Mouse (Mus musculus): Measurements from ENCODE around the gene Col2a1.

The Col2a1 gene

DNA sequence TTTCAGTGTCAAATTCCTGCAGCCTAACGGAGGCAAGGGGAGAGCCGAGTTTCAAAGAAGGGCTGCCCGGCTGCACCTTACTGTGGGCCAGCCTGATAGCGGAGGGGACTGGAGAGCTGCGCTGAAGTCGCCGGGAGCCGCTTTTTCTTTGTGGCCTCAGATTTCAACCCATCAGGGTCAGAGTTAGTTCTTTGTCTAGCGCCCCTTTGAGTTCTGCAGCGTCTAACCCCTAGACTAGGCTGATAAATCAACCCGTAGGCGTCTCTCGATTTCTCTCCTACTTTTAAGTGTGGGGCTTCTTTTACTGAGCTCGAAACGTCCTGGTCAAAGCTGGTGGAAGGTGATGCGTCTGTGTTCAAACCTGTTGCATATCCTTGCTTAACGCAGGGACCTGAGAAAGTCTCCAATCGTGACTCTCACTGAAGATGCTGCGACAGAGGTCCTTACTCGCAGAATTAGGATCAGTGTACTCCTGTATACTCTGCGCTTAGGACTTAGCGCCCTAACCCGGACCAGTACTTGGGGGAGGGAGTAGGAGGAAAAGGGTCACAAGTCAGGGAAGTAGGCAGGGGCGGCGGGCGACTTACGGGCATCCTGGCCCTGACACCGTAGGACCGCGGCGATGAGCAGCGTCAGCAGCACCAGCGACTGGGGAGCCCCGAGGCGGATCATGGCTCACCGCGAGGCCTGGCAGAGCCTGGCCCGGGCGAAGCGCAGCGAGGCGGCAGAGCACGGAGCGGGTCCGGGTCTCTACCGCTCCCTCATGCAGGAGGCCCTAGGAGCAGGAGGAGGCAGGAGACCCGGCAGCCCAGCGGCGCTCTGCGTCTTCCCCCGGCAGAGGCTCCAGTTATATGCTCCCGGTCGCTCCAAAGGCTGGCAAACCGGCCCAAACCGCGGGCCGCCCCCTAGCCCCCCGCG is at the start of gene Col2a1:
Gene Col2a1, minus strand, starts transcription at position 874 of the 918 bp plus-strand sequence.
- no peak for DNase-seq

DNA sequence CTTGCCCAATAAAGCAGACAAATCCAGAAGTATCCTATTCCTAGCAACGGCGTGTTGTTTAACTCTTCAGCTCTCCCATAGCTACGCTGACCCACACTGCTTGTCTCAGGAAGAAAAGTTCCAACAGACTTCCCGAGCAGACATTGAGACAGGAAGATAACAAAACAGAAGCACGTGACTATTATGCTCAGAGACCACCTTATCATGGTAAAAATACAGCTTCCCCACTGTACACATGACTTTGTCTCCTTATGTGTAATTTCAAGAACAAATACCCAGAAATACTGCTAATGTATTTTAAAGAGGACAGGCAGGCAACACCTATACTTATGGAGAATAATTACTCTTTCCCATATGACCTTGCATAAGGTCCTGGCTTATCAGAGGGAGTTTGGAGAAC is 47.2 kb upstream of the Col2a1 start:
- DNase-seq = no peak

DNA sequence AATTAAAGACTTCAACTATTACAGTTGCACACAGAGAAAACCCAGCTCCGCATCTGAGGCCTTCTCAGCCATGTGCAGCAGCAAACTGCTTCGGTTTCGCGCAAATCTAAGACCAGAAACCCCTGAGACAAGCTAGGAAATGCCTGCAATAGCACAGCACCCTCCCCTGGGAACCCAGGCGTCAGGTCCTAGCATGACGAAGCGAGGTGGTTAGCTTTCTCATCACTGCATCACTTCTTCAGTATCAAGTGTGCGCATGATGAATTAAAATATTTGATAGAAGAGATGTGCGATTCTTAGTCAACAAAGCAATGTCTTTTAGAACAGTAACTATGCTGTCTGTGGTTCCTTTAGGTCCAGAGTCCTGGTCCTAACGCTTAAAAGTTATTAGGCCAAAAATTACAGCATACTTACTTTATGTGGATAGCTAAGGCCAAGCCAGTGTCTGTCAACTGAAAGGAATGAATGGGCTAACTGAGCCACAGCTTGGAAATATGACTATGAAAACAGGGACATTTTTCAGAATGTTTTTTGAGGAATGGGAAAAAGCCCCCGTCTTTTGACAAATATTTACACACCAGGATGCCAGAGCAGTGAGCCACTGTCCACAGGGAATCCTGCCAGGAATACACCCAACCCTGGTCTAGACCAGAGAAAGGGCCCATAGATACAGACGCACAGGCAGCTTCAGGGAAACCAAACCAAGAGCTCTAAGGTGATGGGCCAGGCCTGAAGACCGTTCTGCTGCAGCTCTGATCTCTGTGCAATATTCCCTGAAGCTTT is 44.6 kb upstream of the Col2a1 start:
- no peak for DNase-seq

DNA sequence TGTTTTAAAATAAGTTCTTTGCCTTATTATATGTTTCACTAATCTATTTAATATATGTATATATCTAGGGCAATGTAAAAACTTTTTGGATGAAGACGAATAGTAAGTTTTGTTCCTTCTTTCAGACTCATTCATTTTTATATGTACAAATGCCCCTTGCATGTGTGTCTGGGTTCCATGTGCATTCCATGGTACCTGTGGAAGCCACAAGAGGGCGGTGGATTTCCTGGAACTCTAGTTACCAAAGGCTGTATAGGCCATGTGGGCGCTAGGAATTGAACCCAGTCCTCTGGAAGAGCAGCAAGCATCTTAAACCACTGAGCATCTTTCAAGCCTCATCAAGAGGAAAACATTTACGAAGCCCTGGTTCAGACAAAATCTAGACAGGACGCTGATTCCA is 39.9 kb upstream of the Col2a1 start:
- DNase-seq = no peak

DNA sequence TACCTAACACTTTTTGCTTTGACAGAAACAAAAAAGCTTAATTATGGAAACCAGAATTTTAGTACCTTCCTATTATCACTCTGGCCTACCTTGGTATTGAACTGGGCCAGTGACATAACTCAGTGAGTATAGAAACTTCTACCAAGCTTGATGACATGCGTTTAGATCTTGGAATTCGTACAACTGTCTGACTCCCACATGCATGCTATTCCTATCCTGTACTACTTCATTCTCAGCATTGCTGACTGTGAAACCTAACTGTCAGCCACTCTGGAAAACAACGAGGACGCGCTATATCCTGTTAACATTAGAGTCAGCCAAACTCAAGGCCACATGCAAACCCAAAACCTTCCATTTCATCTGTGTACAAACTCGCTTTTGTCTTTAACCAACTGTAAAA is 39.5 kb upstream of the Col2a1 start:
- no peak for DNase-seq

DNA sequence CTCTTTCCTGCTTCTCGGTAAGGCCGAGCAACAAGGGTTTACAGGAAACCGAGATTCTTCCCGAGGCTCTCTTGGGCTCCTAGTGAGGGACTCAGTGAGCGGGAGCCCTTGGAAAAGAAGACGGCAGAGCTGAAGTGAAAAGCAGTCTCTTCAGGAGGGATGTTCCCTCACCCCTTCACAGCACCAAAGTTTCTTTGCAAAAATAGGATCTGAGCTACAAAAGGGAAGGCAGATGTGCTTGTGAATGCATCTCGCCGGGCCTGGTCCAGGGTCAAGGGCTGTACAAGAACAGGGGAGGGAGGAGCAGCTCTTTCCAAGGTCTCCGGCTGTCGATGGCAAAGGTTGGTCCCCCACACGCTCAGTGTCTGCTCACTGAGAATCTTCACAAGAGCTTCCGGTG is 38.0 kb upstream of the Col2a1 start:
- no peak for DNase-seq

DNA sequence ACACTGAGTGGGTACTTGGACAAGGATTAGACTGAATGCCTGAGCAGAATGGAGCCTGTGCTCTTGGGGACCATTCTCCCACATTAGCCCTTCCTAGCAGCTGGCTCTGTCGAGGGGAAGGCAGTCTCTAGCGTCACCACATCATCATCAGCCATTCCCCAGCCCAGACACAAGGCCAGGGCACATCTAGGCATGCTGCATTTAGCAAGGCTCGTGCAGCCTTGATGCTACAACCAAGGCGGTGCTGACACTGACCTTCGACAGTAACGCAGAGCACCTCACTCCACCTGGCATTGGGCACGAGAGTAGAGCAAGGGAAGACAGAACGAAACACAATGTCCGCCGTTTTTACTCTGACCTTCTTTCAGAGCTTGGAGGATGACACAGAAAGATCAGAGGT is 35.2 kb upstream of the Col2a1 start:
- DNase-seq = no peak

DNA sequence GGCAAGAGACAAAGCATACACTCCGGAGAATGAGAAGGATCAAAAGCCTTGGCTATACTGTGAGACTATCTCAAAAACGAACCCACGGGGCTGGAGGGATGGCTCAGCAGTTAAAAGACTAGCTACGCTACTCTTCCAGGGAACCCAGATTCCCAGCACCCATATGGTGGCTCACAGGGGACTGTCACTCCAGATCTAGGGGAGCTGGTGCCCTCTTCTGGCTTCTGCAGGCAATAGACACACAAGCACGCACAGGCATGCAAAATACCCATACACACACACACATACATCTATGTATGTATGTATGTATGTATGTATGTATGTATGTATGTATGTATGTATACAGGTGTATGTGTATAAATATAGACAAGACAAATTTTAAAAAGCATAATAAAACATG is 32.1 kb upstream of the Col2a1 start:
- DNase-seq = no peak

DNA sequence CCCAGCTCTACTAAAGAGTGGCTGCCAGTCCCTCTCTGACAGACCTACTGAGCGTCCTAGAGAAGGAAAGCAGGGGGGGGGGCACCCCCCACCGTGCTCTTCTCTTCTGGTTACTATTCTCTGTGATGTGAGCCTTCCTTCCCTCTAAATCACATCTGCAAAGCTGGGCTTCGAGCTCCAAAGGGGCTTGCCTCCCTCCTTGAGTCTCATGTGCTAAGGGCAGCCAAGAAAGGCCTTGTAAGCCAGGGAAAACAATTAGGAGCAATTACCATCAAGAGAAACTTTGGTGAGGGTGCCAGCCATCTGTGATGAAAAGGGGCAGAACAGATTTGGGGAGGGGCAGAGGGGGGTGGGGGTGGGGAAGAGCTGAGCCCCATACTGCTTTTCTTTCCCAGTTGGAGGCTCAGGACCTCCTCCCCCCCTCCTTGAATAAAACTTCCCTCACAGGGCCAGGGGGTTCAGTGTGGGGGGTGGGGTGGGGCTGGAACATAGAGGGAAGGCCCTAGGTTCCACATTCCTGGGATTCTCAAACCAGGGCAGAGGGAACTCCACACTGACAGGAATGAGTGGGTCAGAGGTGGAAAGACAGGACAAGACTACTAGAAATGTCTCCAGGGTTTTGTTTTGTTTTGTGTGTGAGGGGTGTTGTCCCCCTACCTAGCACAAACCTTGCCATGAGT is 30.7 kb upstream of the Col2a1 start:
- DNase-seq = no peak

DNA sequence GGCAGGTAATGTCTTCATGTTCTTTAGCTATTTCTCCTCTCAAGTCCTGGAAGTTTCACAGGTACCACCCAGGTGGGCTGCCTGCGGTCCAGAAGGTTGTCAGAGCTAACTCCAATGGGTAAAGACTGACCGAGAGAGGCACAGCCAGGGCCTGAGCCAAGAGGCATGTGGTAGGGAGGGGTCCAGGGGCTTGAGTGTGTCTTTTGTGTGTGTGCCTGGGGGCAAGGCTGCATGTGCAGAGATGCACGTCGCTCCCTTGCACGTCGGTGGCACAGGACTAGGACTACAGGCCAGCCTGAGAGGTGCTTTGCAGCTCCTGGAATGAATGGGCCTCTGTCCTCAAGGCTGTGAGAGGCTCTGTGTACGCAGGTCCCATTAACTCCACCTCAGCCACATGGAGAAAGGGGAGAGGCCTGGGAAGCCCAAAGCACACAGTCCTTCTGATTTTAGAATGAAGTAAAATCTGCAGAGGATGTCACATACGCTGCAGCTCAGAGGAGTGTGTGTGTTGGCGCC is 28.8 kb upstream of the Col2a1 start:
- DNase-seq = no peak

DNA sequence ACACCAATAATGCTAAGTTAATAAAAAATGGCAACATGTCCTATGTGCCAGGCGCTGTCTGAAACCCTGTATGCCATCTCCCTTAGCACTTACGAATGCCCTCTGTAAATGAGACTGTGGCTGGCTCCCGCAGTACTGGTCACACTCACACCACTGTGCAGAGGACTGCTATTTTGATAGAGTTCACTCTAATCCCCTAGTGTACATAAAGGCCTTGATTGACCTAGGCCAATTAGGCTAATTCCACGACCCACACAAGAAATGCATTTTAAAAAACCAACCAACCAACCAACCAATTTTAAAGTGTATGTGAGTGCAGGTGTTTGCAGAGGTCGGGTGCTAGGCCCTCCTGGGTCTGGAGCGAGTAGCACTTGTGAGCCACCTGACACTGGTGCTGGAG is 25.3 kb upstream of the Col2a1 start:
- DNase-seq = no peak

DNA sequence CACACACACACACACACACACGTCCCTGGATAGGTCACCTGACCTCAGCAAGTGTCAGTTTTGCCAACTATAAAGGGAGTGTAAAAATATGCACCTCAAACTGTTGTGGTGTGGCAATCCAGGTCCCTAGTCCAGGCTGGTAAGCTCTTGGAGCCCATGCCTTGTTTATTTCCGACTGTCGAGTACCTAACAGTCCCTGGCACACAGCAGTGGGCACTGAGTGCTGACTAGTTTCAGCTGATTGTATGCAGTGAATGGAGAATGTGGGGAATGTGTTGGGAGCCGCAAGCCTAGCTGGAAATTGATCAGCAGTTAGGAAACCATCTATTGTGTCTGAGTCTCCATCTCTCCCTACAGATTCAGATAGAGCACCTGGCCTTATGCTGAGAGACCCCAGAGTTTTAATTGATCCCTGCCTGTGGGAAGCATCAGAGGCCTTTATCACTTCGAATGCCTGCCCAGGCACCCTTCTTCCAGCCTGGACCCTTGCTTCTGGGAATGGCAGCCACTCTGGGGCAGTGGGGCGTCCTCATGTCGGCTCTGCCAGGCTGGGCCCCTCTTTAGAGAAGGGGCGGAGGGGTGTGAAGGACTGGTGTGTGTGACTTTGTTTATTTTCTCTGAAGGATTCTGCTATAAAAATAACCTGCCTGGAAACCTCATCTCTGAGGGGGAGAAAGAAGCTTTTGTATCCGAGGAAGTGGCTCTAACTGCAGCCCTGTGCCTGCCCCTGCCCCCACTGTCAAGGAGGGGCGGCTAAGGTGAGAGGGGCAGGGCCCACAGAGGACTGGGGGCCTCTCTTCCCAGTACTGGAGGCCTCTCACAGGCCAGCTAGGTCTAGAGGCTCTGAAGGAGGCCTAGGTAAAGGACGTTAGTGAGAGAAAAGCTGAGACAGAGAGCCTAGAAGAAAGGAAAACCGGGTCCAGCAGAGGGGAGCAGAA is 22.7 kb upstream of the Col2a1 start:
- DNase-seq = no peak

DNA sequence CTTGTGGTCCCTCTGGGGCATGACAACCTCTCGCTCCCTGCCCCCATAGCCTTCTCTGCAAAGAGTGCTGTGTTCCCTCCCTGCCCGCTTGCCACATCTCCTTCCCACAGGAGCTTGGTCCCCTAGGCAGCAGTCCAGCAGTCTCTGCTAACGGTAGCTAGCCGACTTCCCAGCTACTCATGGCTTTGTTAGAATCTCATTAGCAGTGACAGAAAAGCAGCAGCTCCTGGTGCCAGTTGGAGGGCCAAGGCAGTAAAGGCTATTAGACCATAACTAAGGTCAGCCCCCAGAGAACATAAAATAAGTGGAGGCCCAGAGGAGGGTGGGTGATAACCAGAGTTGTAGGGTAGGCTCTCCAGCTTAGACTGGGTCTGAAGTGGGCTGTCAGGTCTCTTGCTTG is 21.1 kb upstream of the Col2a1 start:
- no peak for DNase-seq

DNA sequence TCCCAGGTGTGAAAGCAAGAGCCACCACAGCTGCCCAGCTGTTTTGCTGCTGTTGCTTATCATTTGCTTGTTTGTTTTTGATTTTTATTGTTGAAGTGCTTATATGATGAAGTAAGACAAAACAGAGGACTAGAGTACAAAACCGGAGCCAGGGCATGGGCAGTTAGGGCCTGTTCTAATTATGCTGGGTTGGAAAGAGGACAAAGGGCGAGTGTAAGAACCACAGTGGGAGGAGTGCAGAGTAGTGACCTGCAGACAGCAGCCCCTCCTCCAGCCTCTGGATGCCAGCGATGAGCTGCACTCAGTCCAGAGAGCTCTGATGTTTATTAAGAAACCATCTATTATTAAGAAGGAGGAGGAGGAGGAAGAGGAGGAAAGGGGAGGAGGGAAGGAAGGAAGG is 18.6 kb upstream of the Col2a1 start:
- DNase-seq = no peak

DNA sequence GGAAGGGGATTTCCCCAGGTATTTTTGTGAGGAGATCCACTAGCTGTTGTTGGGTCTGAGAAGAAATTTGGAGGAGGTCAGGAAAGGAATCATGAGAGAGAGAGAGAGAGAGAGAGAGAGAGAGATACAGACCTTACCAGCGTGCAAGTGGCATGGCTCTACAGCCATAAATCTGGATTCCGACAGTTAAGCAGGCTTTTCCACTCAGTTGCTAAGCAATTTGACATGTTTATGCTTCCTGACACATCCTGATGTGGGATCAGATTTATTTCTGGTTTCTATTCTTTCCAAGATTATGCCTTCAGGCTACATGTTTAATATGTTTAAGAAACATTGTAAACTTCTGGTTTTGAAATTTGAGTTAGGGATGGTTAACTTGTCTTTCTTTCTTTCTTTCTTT is 17.4 kb upstream of the Col2a1 start:
- no peak for DNase-seq

DNA sequence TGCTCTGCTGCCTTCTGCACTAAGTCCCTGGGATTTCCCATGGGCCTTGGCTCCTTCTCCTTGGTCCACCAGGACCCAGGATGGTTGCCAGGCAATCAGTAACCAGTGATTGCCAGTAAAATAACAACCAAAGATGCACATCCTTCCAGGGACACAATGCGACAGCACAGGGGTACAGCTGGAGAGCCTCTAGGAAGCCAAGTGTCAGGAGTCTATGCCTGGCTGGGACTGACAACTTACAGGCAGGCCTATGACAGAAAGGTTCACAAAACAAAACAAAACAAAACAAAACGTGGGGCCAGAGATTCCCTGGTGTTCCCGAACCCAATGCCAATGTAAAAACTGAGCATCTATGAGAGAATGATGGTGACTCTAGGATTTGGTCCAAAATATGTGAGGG is 14.6 kb upstream of the Col2a1 start:
- DNase-seq = no peak

DNA sequence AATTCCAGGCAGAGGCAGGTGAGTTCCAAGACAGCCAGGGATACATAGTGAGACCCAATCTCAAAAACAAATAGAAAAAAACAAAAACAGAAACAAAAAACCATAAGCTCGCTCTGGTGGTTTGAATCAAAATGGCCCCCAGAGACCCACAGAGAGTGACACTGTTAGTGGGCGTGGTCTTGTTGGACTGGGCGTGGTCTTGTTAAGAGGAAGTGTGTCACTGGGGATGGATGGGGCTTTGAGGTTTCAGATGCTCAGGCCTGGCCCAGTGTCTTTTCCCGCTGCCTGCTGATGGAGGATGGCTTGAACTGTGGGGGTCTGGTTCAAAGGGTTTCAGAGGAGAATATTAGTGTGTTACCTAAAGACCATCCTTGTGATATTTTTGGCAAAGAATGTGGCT is 13.4 kb upstream of the Col2a1 start:
- DNase-seq = no peak

DNA sequence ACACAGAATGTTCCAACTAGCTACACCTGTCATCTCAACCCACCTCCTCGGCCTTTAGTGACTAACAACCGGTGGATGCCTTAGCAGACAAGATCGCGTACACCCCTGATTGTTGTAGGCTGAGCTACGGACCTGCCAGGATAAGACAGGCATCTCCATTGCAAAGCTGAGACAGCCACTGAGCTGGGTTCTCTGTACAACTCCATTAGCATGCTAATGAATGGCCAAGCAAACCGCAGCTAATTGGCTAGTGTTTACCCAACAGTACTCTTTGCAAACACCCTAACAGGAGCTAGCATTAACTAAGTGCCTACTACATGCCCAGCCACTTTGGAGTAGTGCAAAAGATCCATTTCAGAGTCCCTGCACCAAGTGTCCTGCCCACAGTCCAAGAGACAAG is 8.3 kb upstream of the Col2a1 start:
- DNase-seq = no peak

DNA sequence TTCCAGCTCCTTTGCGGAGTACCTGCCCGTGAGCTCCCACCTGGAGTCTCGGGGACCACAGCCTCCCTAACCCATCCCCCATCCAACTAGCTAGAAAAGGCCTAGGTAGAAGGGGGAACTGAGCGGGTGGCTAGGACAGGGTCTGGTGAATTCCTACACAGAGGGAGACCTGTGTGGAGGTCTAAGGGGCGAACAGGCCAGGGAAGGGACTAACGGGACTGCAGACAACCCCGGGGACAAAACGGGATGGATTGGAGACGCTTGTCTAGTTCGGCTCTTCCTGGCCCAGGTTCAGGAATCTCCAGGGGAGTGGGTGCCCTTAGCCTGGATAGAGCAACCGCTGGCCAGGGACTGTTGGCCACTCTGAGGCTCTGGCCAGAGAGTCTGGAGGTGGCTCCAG is 686 bp upstream of the Col2a1 start:
- no peak for DNase-seq

DNA sequence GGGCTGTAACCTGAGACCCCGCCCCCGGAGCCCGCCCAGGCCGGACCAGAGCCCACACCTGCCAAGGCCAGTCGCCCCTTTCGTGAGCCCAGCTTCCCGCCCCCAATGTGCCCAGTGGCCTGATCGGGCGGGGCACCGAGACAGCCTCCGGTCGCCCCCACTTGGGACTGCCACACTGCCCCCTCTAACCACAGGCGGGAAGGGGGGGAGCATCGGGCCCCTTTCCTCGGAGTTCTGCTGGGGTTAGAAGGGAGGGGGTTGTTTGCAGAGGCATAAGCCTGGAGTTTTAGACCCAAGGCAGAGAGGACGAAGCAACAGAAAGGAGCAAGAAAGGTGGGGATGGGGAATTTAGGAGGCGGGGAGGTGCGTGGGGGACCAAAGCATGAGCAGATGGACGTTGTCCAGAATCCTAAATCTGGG is 255 bp upstream of the Col2a1 start:
- DNase-seq = no peak

DNA sequence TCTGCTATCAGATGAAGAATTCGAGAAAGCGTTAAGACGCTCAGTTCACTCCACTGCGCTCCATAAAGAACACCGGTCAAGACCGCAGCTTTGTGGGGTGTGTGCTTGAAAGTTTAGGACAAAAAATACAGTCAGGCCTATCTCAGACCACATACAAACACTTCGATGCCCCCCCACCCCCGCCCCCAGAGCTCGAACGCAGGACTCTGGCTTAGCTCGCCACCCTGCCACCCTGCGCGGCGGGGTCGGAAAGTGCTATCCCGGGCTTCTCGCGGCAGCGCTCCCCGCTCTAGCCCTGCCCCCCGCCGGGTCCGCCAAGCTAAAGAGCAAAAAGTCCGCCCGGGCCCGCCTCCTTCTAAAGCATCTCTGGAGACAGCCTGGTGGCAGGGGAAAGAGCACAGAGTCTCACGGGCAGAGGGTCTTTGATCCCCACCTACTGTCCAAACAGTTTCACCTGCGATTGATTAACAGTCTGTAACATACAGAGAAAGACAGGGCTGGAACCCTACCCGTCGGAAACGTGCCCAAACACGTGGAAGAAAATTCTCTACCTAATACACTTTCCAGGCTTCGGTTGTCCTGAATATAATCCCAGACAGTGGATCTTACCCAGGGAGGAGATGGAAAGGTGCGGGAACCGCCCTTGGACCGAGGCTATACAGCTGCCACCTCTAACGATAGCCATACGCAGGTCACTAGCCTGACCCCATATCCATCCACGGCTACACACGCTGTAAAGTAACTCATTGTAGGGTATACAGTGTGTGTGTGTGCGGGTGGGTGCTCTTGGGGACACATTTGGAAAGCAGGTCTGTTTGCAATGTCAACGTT is 1.3 kb downstream of the Col2a1 start:
- DNase-seq = peak; percentile 14

All from liver (tissue).